Mouse (Mus musculus): Measurements from ENCODE around the gene Fibcd1.

- TF ChIP-seq CTCF (IDR thresholded peaks at IDR 0.05; ENCODE audit: borderline replicate concordance, insufficient read depth, low read depth, low read length) (no peak), POLR2A (IDR thresholded peaks at IDR 0.05; ENCODE audit: borderline replicate concordance, insufficient read depth, low read length) (no peak)
These were observed 23.1 kb downstream of the Fibcd1 start for GRCm38 (mm10) chr2:31822524-31823371.

Measured in cerebellum, adult 2 months (tissue).